Mouse (Mus musculus): ENCODE results near the gene E330009J07Rik. TPM values are rescaled to one million over a fixed set of nuclear protein-coding genes. Genes with fewer than 3 reads are reported as not detected.

Gene E330009J07Rik
- polyA plus RNA-seq, 1 experiment = 1.0 TPM

DNA sequence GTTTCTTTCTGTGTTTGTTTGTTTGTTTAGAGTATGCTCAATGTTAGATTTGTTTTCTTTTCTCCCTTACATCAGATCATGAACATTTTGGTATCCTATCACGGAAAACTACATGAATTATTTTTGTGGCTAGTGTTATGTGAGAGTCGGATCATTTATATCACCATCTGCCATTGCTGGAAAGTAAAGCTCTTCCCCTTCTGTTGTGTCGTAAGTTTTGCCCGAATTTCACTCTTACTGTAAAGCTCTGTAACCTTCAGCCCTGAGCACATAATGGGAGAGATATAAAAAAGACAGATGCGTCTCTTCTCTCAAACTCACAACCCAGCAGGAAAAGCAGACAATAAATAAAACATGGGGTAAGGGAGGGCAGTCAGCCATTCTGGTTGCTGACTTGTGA is 3.0 kb upstream of the E330009J07Rik start, which contains the start of gene Wee2:
Wee2 (plus strand) TSS at position 153 of the 400 bp plus-strand sequence.
- TF ChIP-seq POLR2A (IDR thresholded peaks at IDR 0.05; ENCODE audit: insufficient read length, low read depth) (no peak), REST (IDR thresholded peaks at IDR 0.05; ENCODE audit: insufficient read depth, insufficient read length) (no peak), MAX (IDR thresholded peaks at IDR 0.05; ENCODE audit: low read depth) (no peak), E2F4 (IDR thresholded peaks at IDR 0.05; ENCODE audit: insufficient read depth) (no peak), TCF3 (IDR thresholded peaks at IDR 0.05; ENCODE audit: insufficient read length, low read depth) (no peak), POLR2AphosphoS2 (IDR thresholded peaks at IDR 0.05; ENCODE audit: insufficient read length, low read depth) (no peak), CEBPB (IDR thresholded peaks at IDR 0.05; ENCODE audit: insufficient read depth, poor library complexity, severe bottlenecking) (no peak), SRF (IDR thresholded peaks at IDR 0.05; ENCODE audit: control insufficient read depth, insufficient read length, low read depth) (no peak), USF1 (IDR thresholded peaks at IDR 0.05; ENCODE audit: low read depth) (no peak), MYOG (IDR thresholded peaks at IDR 0.05; ENCODE audit: control insufficient read depth in 1 of 3, insufficient read depth in 1 of 3, insufficient read length in 2 of 3, low read depth in 2 of 3) (no peak)
- peaks cover 25% of the 10 kb centered on the region for H3K27me3 ChIP-seq (ENCODE audit: control insufficient read depth, insufficient read depth, insufficient read length)
- no peaks in the 10 kb centered on the region for H3K36me3 ChIP-seq (ENCODE audit: control insufficient read depth, insufficient read depth)
- no peaks in the 10 kb centered on the region for H3K79me2 ChIP-seq (ENCODE audit: control insufficient read depth, insufficient read depth)
- no peak within 1 kb of the TSS for H3ac ChIP-seq (ENCODE audit: control insufficient read depth, insufficient read length)
- no peak within 1 kb of the TSS for H3K4me3 ChIP-seq
- H3K4me2 ChIP-seq (ENCODE audit: low read depth) = no peak within 1 kb of the TSS

- Histone ChIP-seq H3K36me3 (ENCODE audit: control insufficient read depth, insufficient read depth) (no peaks in the 10 kb centered on the region), H3K4me3 (peak overlapping the region; percentile 34), H3K4me2 (ENCODE audit: low read depth) (peak overlapping the region; percentile 88), H3K27me3 (ENCODE audit: control insufficient read depth, insufficient read depth, insufficient read length) (peaks cover 8% of the 10 kb centered on the region), H3K79me2 (ENCODE audit: control insufficient read depth, insufficient read depth) (no peaks in the 10 kb centered on the region), H3ac (ENCODE audit: control insufficient read depth, insufficient read length) (peak overlapping the region; percentile 7)
- TF ChIP-seq TCF12 (IDR thresholded peaks at IDR 0.05; ENCODE audit: insufficient read depth, poor library complexity, severe bottlenecking) (no peak), POLR2A (IDR thresholded peaks at IDR 0.05; ENCODE audit: insufficient read length, low read depth) (no peak)
Measured at GRCm38 (mm10) chr6:40435151-40436046, 536 bp downstream of the E330009J07Rik start.

DNA sequence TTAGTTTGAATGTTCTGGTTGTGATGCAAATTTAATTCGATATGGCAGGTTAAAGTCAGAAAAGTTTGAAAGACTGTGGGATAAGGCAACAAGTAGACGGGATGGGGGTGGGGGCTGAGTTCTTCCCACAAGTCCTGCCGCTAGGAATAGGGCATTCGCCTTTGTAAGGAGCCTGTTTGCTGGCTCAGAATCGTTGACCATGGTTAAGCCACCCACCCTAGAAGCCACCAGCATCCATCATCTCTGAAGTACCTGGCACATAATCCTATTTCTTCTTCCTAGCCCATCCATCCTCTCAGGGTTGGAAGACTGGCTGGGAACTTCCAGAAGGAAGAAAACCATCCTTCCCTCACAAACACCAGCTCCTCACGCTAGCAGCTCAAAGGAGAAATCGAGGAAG is 1.2 kb downstream of the E330009J07Rik start:
- peaks cover 1% of the 10 kb centered on the region for H3K27me3 ChIP-seq (ENCODE audit: control insufficient read depth, insufficient read depth, insufficient read length)
- TF ChIP-seq POLR2AphosphoS2 (IDR thresholded peaks at IDR 0.05; ENCODE audit: insufficient read length, low read depth) = no peak
- no peak for TF ChIP-seq MYOG (IDR thresholded peaks at IDR 0.05; ENCODE audit: control insufficient read depth in 1 of 3, insufficient read depth in 1 of 3, insufficient read length in 2 of 3, low read depth in 2 of 3)
- no peak for TF ChIP-seq CEBPB (IDR thresholded peaks at IDR 0.05; ENCODE audit: insufficient read depth, poor library complexity, severe bottlenecking)
- TF ChIP-seq TCF12 (IDR thresholded peaks at IDR 0.05; ENCODE audit: insufficient read depth, poor library complexity, severe bottlenecking) = no peak
- no peak for TF ChIP-seq MYOD1 (IDR thresholded peaks at IDR 0.05; ENCODE audit: control insufficient read depth in 1 of 3, insufficient read length in 2 of 3, low read depth in 2 of 3)
- TF ChIP-seq USF1 (IDR thresholded peaks at IDR 0.05; ENCODE audit: low read depth) = no peak
- no peak for TF ChIP-seq TCF3 (IDR thresholded peaks at IDR 0.05; ENCODE audit: insufficient read length, low read depth)
- TF ChIP-seq MAX (IDR thresholded peaks at IDR 0.05; ENCODE audit: low read depth) = no peak
- no peak for TF ChIP-seq POLR2A (IDR thresholded peaks at IDR 0.05; ENCODE audit: insufficient read length, low read depth)
- TF ChIP-seq E2F4 (IDR thresholded peaks at IDR 0.05; ENCODE audit: insufficient read depth) = no peak
- no peak for TF ChIP-seq REST (IDR thresholded peaks at IDR 0.05; ENCODE audit: insufficient read depth, insufficient read length)
- peak overlapping the region; percentile 34 for H3K4me3 ChIP-seq
- no peaks in the 10 kb centered on the region for H3K79me2 ChIP-seq (ENCODE audit: control insufficient read depth, insufficient read depth)
- no peak overlapping the region for H3ac ChIP-seq (ENCODE audit: control insufficient read depth, insufficient read length)
- H3K4me2 ChIP-seq (ENCODE audit: low read depth) = peak overlapping the region; percentile 88
- H3K36me3 ChIP-seq (ENCODE audit: control insufficient read depth, insufficient read depth) = no peaks in the 10 kb centered on the region

GRCm38 (mm10) chr6:40432346-40433275 is 3.3 kb downstream of the E330009J07Rik start:
- no peak overlapping the region for H3ac ChIP-seq (ENCODE audit: control insufficient read depth, insufficient read length)
- no peaks in the 10 kb centered on the region for H3K79me2 ChIP-seq (ENCODE audit: control insufficient read depth, insufficient read depth)
- no peaks in the 10 kb centered on the region for H3K27me3 ChIP-seq (ENCODE audit: control insufficient read depth, insufficient read depth, insufficient read length)
- no peak overlapping the region for H3K4me3 ChIP-seq
- TF ChIP-seq E2F4 (IDR thresholded peaks at IDR 0.05; ENCODE audit: insufficient read depth) (no peak), MAX (IDR thresholded peaks at IDR 0.05; ENCODE audit: low read depth) (no peak), MYOD1 (IDR thresholded peaks at IDR 0.05; ENCODE audit: control insufficient read depth in 1 of 3, insufficient read length in 2 of 3, low read depth in 2 of 3) (no peak), POLR2A (IDR thresholded peaks at IDR 0.05; ENCODE audit: insufficient read length, low read depth) (no peak), REST (IDR thresholded peaks at IDR 0.05; ENCODE audit: insufficient read depth, insufficient read length) (no peak)
- H3K36me3 ChIP-seq (ENCODE audit: control insufficient read depth, insufficient read depth) = no peaks in the 10 kb centered on the region
- H3K4me2 ChIP-seq (ENCODE audit: low read depth) = no peak overlapping the region

Data from myocyte (in vitro differentiated cells).